Mouse (Mus musculus): ENCODE data around the gene Kcnj14. TPM values are rescaled to one million over a fixed set of nuclear protein-coding genes. Genes with fewer than 3 reads are reported as not detected.

Kcnj14 gene
- polyA plus RNA-seq, 1 experiment from 2014 or later = 0.95 TPM

- H3K27me3 ChIP-seq = peaks cover 58% of the 10 kb centered on the region
- no peaks in the 10 kb centered on the region for H3K36me3 ChIP-seq (replicated peaks)
- H3K4me3 ChIP-seq (replicated peaks) = peak overlapping the region; percentile 27
- H3K4me2 ChIP-seq = peak overlapping the region; percentile 56
- H3K4me1 ChIP-seq = peaks cover 23% of the 10 kb centered on the region
- 4% methylated on average over 29 of the region's 30 CpGs for WGBS
- ATAC-seq (ENCODE audit: low FRiP score) = peak; percentile 9; the same call in 1 of the 2 replicates
- H3K27ac ChIP-seq = no peak overlapping the region
- H3K9me3 ChIP-seq = no peaks in the 10 kb centered on the region
- H3K9ac ChIP-seq = peak overlapping the region; percentile 40; the same call in 1 of the 2 replicates
These were observed 32.6 kb upstream of the Kcnj14 start for GRCm38 (mm10) chr7:45856950-45857901.

DNA sequence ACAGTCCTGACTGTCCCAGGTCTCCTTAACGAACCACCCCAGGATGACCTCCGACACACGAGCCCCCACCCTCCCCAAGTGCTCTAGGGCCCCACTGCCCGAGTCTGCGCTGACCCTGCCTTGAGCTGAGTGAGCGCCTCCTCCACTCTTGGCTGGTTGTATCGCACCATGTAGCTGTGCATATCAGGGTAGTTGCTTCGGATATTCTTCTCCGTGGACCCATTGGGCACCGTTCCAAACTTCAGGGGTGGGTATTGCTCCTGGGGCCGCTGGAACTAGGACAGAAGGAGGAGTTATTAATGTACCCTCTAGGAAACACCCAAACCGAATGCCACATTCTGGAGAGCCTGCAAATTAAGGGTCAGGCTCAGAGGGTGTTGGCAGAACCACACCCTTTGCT lies 28.5 kb upstream of the Kcnj14 start:
- H3K36me3 ChIP-seq (replicated peaks) = no peaks in the 10 kb centered on the region
- H3K9me3 ChIP-seq = no peaks in the 10 kb centered on the region
- no peak overlapping the region for H3K4me2 ChIP-seq
- no peak overlapping the region for H3K4me3 ChIP-seq (replicated peaks)
- ATAC-seq (ENCODE audit: low FRiP score) = no peak
- 81% methylated on average over 12 of the region's 12 CpGs for whole genome bisulfite sequencing
- H3K4me1 ChIP-seq = peaks cover 21% of the 10 kb centered on the region
- no peak overlapping the region for H3K9ac ChIP-seq
- peaks cover 38% of the 10 kb centered on the region for H3K27me3 ChIP-seq
- no peak overlapping the region for H3K27ac ChIP-seq

GRCm38 (mm10) chr7:45850661-45851060 lies 26.1 kb upstream of the Kcnj14 start:
- H3K9me3 ChIP-seq = no peaks in the 10 kb centered on the region
- 82% methylated on average over 3 of the region's 3 CpGs for WGBS
- peaks cover 8% of the 10 kb centered on the region; the same call in 1 of the 2 replicates for H3K4me1 ChIP-seq

GRCm38 (mm10) chr7:45848447-45849027 lies 24.0 kb upstream of the Kcnj14 start:
- Histone ChIP-seq H3K9me3 (no peaks in the 10 kb centered on the region), H3K4me3 (replicated peaks) (no peak overlapping the region), H3K36me3 (replicated peaks) (no peaks in the 10 kb centered on the region), H3K9ac (no peak overlapping the region), H3K27ac (no peak overlapping the region), H3K4me1 (peaks cover 8% of the 10 kb centered on the region; the same call in 1 of the 2 replicates), H3K4me2 (no peak overlapping the region), H3K27me3 (peaks cover 23% of the 10 kb centered on the region)
- 5% methylated on average over 6 of the region's 6 CpGs for WGBS
- no peak for ATAC-seq (ENCODE audit: low FRiP score)

More at GRCm38 (mm10) chr7:45850661-45851060, 26.1 kb upstream of the Kcnj14 start:
- Histone ChIP-seq H3K4me3 (replicated peaks) (no peak overlapping the region), H3K4me2 (no peak overlapping the region), H3K27me3 (peaks cover 18% of the 10 kb centered on the region), H3K27ac (no peak overlapping the region), H3K36me3 (replicated peaks) (no peaks in the 10 kb centered on the region), H3K9ac (no peak overlapping the region)
- no peak for ATAC-seq (ENCODE audit: low FRiP score)

GRCm38 (mm10) chr7:45842950-45843744 lies 18.6 kb upstream of the Kcnj14 start:
- peaks cover under 1% of the 10 kb centered on the region; the same call in 1 of the 2 replicates for H3K4me1 ChIP-seq
- no peak for ATAC-seq (ENCODE audit: low FRiP score)
- no peaks in the 10 kb centered on the region for H3K36me3 ChIP-seq (replicated peaks)
- no peak overlapping the region for H3K27ac ChIP-seq
- H3K9ac ChIP-seq = no peak overlapping the region
- H3K4me2 ChIP-seq = no peak overlapping the region
- no peaks in the 10 kb centered on the region for H3K9me3 ChIP-seq
- peaks cover 37% of the 10 kb centered on the region for H3K27me3 ChIP-seq
- 86% methylated on average over 10 of the region's 10 CpGs for WGBS
- no peak overlapping the region for H3K4me3 ChIP-seq (replicated peaks)

GRCm38 (mm10) chr7:45833924-45834323 lies 9.3 kb upstream of the Kcnj14 start:
- peaks cover 67% of the 10 kb centered on the region for H3K27me3 ChIP-seq
- H3K4me1 ChIP-seq = peaks cover 28% of the 10 kb centered on the region
- 3% methylated on average over 29 of the region's 31 CpGs for WGBS
- no peak for ATAC-seq (ENCODE audit: low FRiP score)
- peaks cover 6% of the 10 kb centered on the region; the same call in 1 of the 2 replicates for H3K36me3 ChIP-seq (replicated peaks)
- H3K9ac ChIP-seq = 0 out of 2 replicates have a peak overlapping the region, but pooled peaks have one; percentile 17
- H3K4me3 ChIP-seq (replicated peaks) = peak overlapping the region; percentile 36
- no peak overlapping the region for H3K27ac ChIP-seq
- H3K9me3 ChIP-seq = no peaks in the 10 kb centered on the region
- peak overlapping the region; percentile 49 for H3K4me2 ChIP-seq

DNA sequence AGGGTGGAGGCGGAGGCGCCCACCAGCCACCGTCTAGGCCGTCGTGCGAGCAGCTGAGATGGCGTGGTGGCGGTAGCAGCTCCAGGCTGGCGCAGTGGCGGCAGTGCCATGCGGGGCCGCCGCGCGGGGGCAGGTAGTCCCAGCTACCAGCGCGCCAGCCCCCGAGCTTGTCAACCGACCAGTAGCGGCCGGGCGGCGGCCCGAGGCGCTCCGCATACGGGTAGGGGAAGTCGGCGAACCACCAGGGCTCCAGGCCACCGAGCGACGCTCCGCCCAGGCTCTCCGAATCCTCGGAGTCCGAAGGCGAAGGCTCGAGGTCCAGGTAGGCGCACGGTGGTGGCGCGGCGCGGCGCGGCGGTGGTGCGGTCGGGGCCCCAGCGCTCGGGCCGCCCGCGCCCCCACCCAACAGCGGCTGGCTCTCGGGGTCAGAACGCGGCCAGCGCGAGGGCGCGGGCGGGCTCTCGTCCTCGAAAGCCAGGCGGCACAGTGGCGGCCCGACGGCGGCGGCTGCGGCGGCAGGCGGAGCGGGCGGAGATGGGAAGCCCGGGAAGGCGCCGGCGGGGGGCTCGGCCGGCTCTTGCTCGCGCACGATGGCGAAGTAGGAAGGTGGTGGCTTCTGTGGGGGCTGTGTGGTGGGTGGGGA lies 8.7 kb upstream of the Kcnj14 start:
- Histone ChIP-seq H3K27ac (no peak overlapping the region), H3K4me1 (peaks cover 28% of the 10 kb centered on the region), H3K9ac (0 out of 2 replicates have a peak overlapping the region, but pooled peaks have one; percentile 17), H3K36me3 (replicated peaks) (peaks cover 12% of the 10 kb centered on the region), H3K4me3 (replicated peaks) (peak overlapping the region; percentile 36), H3K9me3 (no peaks in the 10 kb centered on the region), H3K4me2 (peak overlapping the region; percentile 49), H3K27me3 (peaks cover 67% of the 10 kb centered on the region)
- no peak for ATAC-seq (ENCODE audit: low FRiP score)
- WGBS = 2% methylated on average over 59 of the region's 86 CpGs

DNA sequence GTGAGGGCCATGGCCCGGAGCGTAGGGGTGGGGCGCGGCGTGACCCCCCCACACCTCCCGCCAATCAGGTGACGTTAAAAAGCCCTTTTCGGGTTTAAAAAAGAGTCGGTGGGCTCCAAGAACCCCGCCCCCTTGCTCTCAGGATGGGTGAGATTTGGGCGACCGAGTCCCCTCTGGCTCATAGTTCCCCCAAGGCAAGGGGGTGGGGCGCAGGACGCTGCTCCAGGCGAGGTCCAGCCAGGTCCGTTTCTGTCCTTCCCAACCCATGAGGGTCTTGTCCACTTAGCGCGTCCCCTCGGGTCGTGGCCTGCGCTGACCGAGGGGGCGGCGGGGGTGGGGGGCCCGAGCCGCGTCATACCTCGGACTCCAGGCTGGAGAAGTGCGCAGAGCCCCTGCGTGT lies 7.8 kb upstream of the Kcnj14 start:
- no peaks in the 10 kb centered on the region for H3K9me3 ChIP-seq
- peak overlapping the region; percentile 36 for H3K4me3 ChIP-seq (replicated peaks)
- no peak for ATAC-seq (ENCODE audit: low FRiP score)
- 6% methylated on average over 29 of the region's 30 CpGs for WGBS
- peaks cover 28% of the 10 kb centered on the region for H3K4me1 ChIP-seq
- no peak overlapping the region for H3K9ac ChIP-seq
- H3K36me3 ChIP-seq (replicated peaks) = peaks cover 21% of the 10 kb centered on the region
- no peak overlapping the region for H3K27ac ChIP-seq
- H3K4me2 ChIP-seq = peak overlapping the region; percentile 49
- H3K27me3 ChIP-seq = peaks cover 61% of the 10 kb centered on the region

- peak overlapping the region; percentile 60 for H3K4me3 ChIP-seq (replicated peaks)
- H3K4me2 ChIP-seq = peak overlapping the region; percentile 91
- H3K27ac ChIP-seq = peak overlapping the region; percentile 73; the same call in 1 of the 2 replicates
- WGBS = 25% methylated on average over 5 of the region's 5 CpGs
- H3K36me3 ChIP-seq (replicated peaks) = peaks cover 34% of the 10 kb centered on the region
- peak; percentile 42 for ATAC-seq (ENCODE audit: low FRiP score)
- peak overlapping the region; percentile 52 for H3K9ac ChIP-seq
- no peaks in the 10 kb centered on the region for H3K9me3 ChIP-seq
- H3K27me3 ChIP-seq = peaks cover 51% of the 10 kb centered on the region
- H3K4me1 ChIP-seq = peaks cover 28% of the 10 kb centered on the region
These were observed 6.5 kb upstream of the Kcnj14 start for GRCm38 (mm10) chr7:45831128-45831525.

GRCm38 (mm10) chr7:45830427-45831127 lies 6.0 kb upstream of the Kcnj14 start, which contains the start of gene Grwd1:
Gene Grwd1, minus strand, starts transcription at chr7:45830944.
- peak within 1 kb of the TSS; percentile 73; the same call in 1 of the 2 replicates for H3K27ac ChIP-seq
- peak; percentile 92 for ATAC-seq (ENCODE audit: low FRiP score)
- peak within 1 kb of the TSS; percentile 52 for H3K9ac ChIP-seq
- H3K9me3 ChIP-seq = no peaks in the 10 kb centered on the region
- peaks cover 47% of the 10 kb centered on the region for H3K27me3 ChIP-seq
- H3K36me3 ChIP-seq (replicated peaks) = peaks cover 39% of the 10 kb centered on the region
- peak within 1 kb of the TSS; percentile 91 for H3K4me2 ChIP-seq
- peak within 1 kb of the TSS; percentile 60 for H3K4me3 ChIP-seq (replicated peaks)
- WGBS = 1% methylated on average over 35 of the region's 35 CpGs
- peaks cover 28% of the 10 kb centered on the region for H3K4me1 ChIP-seq

DNA sequence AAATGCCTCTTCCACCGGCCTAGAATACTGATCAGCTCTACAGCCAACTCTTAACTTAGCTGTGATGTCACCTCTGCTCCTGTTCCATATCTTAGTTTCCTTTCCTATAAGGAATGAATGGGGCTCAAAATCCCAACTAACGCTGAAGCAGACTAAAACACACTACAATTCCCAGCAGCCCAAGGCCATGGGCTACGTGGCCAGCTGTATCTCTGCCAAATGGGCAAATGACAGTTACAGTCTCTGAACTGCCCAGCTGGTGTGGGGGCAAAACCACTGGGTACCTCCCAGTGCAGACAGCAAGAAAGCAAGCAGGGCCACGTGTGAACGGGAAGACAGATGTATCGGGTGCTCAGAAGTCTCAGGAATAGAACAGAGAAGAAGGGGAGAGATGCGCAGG lies 2.0 kb upstream of the Kcnj14 start:
- H3K27ac ChIP-seq = no peak overlapping the region
- H3K4me3 ChIP-seq (replicated peaks) = no peak overlapping the region
- peaks cover 67% of the 10 kb centered on the region for H3K36me3 ChIP-seq (replicated peaks)
- no peak overlapping the region for H3K4me2 ChIP-seq
- no peaks in the 10 kb centered on the region for H3K9me3 ChIP-seq
- no peak overlapping the region for H3K9ac ChIP-seq
- peaks cover 7% of the 10 kb centered on the region for H3K27me3 ChIP-seq
- 94% methylated on average over 7 of the region's 7 CpGs for WGBS
- peaks cover 14% of the 10 kb centered on the region for H3K4me1 ChIP-seq
- ATAC-seq (ENCODE audit: low FRiP score) = no peak
